Mouse (Mus musculus) embryonic stem cell, embryonic (primary cell): ENCODE measurements around the gene Cage1.

Experiments
- CTCF ChIA-PET, 4 experiments: fragments of 300-600 bp in 2 of 4; fragments of 350-600 bp in 2 of 4; sonication (Branson Sonifier 250); formaldehyde crosslinking; loops; one replicate each; lab custom pipeline; 2022; ENCODE audit warnings: inconsistent platforms in 2 of 4; lab: Charles Lee
- POLR2A ChIA-PET, 4 experiments: fragments of 300-600 bp in 2 of 4; fragments of 350-600 bp in 2 of 4; sonication (Branson Sonifier 250); formaldehyde crosslinking; loops; one replicate each; lab custom pipeline; 2022; ENCODE audit warnings: antibody characterized with exemption in 4 of 4, inconsistent platforms in 1 of 4; lab: Charles Lee

The Cage1 gene

GRCm38 (mm10) chr13:37986166-37986565, 50.7 kb downstream of the Cage1 start:
- ChIA-PET CTCF (interaction anchor here (0.6 to 1.4 kb wide), 4 partner anchors 16 to 480 kb away, joined by 3 to 6 read pairs (median 4); no protein-coding TSS in a partner anchor), POLR2A (interaction anchor here in 3 of 4 experiments (0.5 to 12.8 kb wide), 4 partner anchors 9 to 663 kb away, joined by 3 to 298 read pairs (median 8); no protein-coding TSS in a partner anchor)

GRCm38 (mm10) chr13:37981063-37981462, 55.8 kb downstream of the Cage1 start:
- ChIA-PET CTCF (no interaction called here), POLR2A (interaction anchor here in 2 of 4 experiments (0.5 to 18.6 kb wide), 6 partner anchors 8 to 228 kb away, joined by 3 to 298 read pairs (median 5); partner anchors contain the start of gene Ssr1 (in 1 of the 2))

- CTCF ChIA-PET: interaction anchor here in 1 of 4 experiments (1.6 kb wide), 1 partner anchor 11 kb away, joined by 5 read pairs; no protein-coding TSS in a partner anchor
Measured at GRCm38 (mm10) chr13:37980346-37980745, 56.5 kb downstream of the Cage1 start.

GRCm38 (mm10) chr13:37979506-37979905, 57.4 kb downstream of the Cage1 start:
- POLR2A ChIA-PET: interaction anchor here in 3 of 4 experiments (0.7 to 18.6 kb wide), 7 partner anchors 8 to 641 kb away, joined by 3 to 298 read pairs (median 3); partner anchors contain the start of gene Ssr1 (in 2 of the 3)
- CTCF ChIA-PET: interaction anchor here in 2 of 4 experiments (0.6 to 1.6 kb wide), 2 partner anchors 10 to 543 kb away, joined by 3 to 5 read pairs; no protein-coding TSS in a partner anchor

More at GRCm38 (mm10) chr13:37980346-37980745, 56.5 kb downstream of the Cage1 start:
- POLR2A ChIA-PET: interaction anchor here in 3 of 4 experiments (0.9 to 18.6 kb wide), 7 partner anchors 8 to 149 kb away, joined by 3 to 298 read pairs (median 7); partner anchors contain the start of gene Ssr1 (in 2 of the 3)

DNA sequence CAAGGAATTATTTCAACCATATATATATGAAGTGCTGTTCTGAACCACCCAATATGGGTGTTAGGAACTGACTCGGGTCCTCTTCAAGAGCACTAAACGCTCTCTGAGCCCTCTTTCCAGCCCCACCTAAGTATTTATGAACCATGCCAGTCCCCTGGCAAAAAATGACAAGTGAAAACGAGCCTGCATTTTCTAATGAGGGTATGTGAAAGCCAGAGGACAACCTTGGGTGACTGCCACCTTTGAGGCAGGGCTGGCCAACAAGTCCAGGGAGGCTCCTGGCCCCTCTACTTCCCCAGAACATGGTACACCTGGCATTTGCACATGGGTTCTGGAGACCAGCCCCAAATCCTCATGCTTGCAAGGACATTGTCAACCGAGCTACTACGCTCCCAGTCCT, 62.1 kb downstream of the Cage1 start:
- POLR2A ChIA-PET: interaction anchor here in 2 of 4 experiments (0.5 to 18.6 kb wide), 4 partner anchors 11 to 73 kb away, joined by 3 to 298 read pairs (median 3); partner anchors contain the start of gene Ssr1 (in 1 of the 2)
- CTCF ChIA-PET: no interaction called here

DNA sequence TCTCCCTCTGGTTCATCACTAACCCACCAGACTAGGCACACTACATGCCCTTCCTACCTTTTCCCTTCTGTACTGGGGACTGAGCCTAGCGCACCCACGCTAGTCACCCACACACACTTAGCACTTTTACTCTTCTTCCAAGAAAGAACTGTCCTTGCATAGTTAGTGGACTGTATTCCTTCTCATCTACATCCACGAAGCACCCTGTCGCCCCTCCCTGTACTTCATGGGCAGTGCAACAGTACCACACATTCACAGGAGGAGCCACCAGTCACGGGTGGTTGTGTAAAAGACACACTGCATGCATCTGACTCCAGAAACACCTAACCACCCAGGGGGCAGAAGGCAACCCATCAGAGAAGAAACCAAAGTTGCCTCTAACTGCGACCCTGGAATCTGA, 62.8 kb downstream of the Cage1 start:
- ChIA-PET CTCF (interaction anchor here in 1 of 4 experiments (0.7 kb wide), 1 partner anchor 11 kb away, joined by 16 read pairs; no protein-coding TSS in a partner anchor), POLR2A (interaction anchor here in 3 of 4 experiments (0.5 to 18.6 kb wide), 7 partner anchors 11 to 306 kb away, joined by 3 to 298 read pairs (median 3); partner anchors contain the start of gene Ssr1 (in 1 of the 3))

DNA sequence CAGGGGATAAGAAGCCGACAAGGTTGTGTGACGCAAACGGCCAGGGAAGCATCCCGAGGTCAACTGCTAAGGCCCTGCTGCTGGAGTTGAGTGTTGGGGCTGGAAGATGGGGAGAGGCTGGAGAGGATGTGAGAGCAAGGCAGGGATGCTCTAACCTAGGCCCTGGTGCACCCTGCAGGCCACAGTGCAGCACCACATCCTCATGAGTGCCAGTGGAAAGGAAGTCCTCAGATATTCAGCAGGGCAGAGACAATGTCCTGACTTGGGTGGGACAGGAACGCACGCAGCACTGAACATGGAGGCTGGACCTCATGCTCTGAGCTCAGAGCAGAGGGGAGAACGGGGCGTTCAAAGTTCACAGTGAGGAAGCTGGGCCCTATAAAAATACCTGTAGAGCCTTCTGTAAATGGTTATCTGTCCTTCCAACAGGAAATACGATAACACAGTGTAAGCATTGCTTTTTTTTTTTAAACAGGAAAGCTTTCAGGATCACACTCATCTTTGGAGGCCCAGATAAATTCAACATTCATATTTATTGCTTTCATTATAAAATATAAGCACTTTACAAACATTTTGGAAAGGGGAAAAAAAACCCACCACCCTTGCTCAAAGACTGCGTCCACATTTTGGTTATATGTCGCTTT, 65.9 kb downstream of the Cage1 start:
- CTCF ChIA-PET: interaction anchor here in 3 of 4 experiments (0.5 to 1.8 kb wide), 4 partner anchors 55 to 536 kb away, joined by 3 to 10 read pairs (median 4); no protein-coding TSS in a partner anchor
- POLR2A ChIA-PET: interaction anchor here in 2 of 4 experiments (2.0 to 18.6 kb wide), 3 partner anchors 9 to 23 kb away, joined by 8 to 298 read pairs (median 10); partner anchors contain the start of gene Ssr1 (in 2 of the 2)

DNA sequence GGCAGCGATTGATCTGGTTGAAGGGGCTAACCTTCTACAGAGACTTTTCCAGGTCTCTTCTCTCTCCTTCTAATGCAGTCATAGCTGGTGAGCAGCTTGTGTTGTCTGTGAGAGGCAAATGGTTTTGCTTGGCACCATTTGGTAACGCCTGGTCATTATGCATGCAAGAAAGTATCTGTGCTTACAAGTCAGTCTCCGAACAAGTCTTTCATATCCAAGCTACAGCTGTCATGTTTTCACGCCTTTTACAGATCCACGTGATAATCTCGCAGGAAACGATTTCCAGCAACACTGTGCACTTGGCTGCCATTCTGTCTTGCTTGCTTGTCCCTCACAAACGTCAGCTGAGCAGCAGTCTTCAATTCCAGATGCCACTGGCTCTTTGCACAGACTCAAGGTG, 66.9 kb downstream of the Cage1 start:
- CTCF ChIA-PET: interaction anchor here (0.5 to 1.8 kb wide), 22 partner anchors 10 to 536 kb away, joined by 3 to 12 read pairs (median 3); partner anchors contain the start of gene Ssr1 (in 1 of the 4)
- POLR2A ChIA-PET: interaction anchor here in 3 of 4 experiments (0.8 to 18.6 kb wide), 8 partner anchors 7 to 535 kb away, joined by 3 to 298 read pairs (median 4); partner anchors contain the start of gene Ssr1 (in 2 of the 3)

DNA sequence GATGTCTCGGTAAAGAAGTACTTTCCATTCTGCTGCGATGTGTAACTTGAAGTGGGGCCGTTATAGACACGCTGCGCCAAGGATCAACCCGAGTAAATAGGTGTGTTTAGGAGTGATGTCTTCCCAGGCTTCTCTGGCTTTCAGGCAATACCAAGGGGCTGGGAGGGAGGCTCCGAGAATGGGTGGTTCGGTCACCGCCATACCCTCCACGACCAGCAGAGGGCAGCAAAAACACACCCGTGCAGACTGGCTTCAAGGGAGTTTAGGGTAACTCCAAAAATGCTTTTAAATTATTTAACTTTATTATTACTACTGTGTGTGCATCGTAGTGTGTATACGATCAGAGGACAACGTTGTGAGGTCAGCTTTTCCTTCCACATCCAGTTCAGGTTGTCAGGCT, 67.5 kb downstream of the Cage1 start:
- CTCF ChIA-PET: interaction anchor here (0.5 to 1.8 kb wide), 21 partner anchors 11 to 535 kb away, joined by 3 to 12 read pairs (median 3); partner anchors contain the start of gene Ssr1 (in 1 of the 4)
- POLR2A ChIA-PET: interaction anchor here in 3 of 4 experiments (0.8 to 18.6 kb wide), 8 partner anchors 8 to 535 kb away, joined by 3 to 298 read pairs (median 4); partner anchors contain the start of gene Ssr1 (in 2 of the 3)

DNA sequence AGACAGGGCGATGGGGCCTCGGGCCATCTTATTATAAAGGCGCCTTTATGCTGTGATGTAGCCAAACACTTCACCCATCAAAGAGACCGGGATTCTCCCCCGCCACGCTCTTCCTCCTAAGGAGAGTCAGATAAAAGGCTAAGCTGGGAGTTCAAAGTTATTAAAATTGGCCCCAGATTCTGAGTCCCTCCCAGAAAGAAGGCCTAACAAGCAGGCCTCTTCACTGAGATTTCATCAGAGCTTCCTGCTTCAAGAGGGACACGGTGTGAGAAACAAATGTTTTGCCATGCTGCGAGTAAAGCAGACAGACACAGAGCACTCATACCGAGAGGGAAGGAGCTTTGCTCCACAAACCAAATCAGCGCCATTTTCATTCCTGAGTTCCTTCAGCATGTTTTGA, 69.3 kb downstream of the Cage1 start:
- ChIA-PET CTCF (interaction anchor here in 3 of 4 experiments (0.5 to 1.7 kb wide), 13 partner anchors 9 to 534 kb away, joined by 3 to 5 read pairs (median 3); no protein-coding TSS in a partner anchor), POLR2A (interaction anchor here (0.6 to 18.6 kb wide), 24 partner anchors 9 to 531 kb away, joined by 3 to 298 read pairs (median 3); partner anchors contain the start of gene Ssr1 (in 1 of the 4))

GRCm38 (mm10) chr13:37967052-37967437, 69.8 kb downstream of the Cage1 start:
- ChIA-PET POLR2A (interaction anchor here (0.6 to 18.6 kb wide), 21 partner anchors 9 to 531 kb away, joined by 3 to 298 read pairs (median 4); partner anchors contain the start of gene Ssr1 (in 1 of the 4)), CTCF (interaction anchor here (0.5 to 1.7 kb wide), 14 partner anchors 8 to 533 kb away, joined by 3 to 5 read pairs (median 4); no protein-coding TSS in a partner anchor)

DNA sequence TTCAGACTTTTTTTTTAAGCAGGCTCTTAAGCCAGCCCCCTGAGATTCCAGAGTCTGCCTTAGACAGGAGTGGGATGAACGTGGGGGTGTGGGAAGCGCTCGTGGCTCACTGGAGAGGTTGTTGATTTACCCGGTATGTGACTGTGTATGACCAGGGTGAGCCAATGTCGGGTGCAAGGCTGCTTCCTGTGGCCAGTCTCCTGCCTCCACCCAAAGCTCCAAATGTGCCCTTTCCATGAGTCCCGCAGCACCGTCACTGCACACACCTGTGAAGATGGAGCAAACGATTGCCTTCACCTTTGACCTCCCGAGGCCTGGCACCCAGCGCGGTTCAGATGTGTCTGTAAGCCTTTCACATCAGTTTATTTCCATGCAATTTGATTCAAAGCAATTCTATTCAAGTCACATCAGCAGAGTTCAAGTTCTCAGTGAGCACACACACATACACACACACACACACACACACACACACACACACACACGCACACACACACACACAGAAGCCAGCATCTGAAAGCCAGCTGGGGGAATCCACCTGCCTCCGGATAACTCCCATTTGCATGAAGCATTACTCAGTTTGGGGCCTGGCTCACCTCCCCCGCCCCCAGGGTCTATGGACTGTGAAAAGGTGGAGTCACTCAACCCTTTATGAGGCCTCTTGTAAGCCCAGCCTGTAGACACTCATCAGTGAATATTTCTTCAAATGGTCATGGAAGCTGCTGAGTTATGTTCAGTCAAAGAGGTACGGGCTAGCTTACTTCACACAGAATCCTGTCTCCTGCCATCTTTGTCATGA, 70.4 kb downstream of the Cage1 start:
- ChIA-PET POLR2A (interaction anchor here in 3 of 4 experiments (0.6 to 18.6 kb wide), 13 partner anchors 10 to 518 kb away, joined by 3 to 298 read pairs (median 4); partner anchors contain the start of gene Ssr1 (in 1 of the 3)), CTCF (interaction anchor here (0.7 to 1.7 kb wide), 9 partner anchors 8 to 511 kb away, joined by 3 to 5 read pairs (median 4); no protein-coding TSS in a partner anchor)

- CTCF ChIA-PET: interaction anchor here (0.6 to 1.4 kb wide), 21 partner anchors 11 to 1385 kb away, joined by 3 to 11 read pairs (median 3); no protein-coding TSS in a partner anchor
- POLR2A ChIA-PET: interaction anchor here (0.6 to 2.1 kb wide), 30 partner anchors 9 to 1341 kb away, joined by 3 to 15 read pairs (median 4); partner anchors contain the start of gene Ssr1 (in 1 of the 4)
Measured at GRCm38 (mm10) chr13:37965126-37965914, 71.5 kb downstream of the Cage1 start.

GRCm38 (mm10) chr13:37964128-37965087, 72.5 kb downstream of the Cage1 start:
- CTCF ChIA-PET: interaction anchor here (0.6 to 2.3 kb wide), 25 partner anchors 12 to 1384 kb away, joined by 3 to 12 read pairs (median 4); no protein-coding TSS in a partner anchor

More at GRCm38 (mm10) chr13:37964128-37965087, 72.5 kb downstream of the Cage1 start:
- POLR2A ChIA-PET: interaction anchor here (0.6 to 2.4 kb wide), 34 partner anchors 8 to 564 kb away, joined by 3 to 15 read pairs (median 4); partner anchors contain the start of gene Ssr1 (in 1 of the 4)
